Mouse (Mus musculus) activated CD4-positive, CD25-positive, alpha-beta regulatory T cell, adult 9 weeks (primary cell): ENCODE measurements around the gene Tmem130. TPM values are rescaled to one million over a fixed set of nuclear protein-coding genes. Genes with fewer than 3 reads are reported as not detected.

Source experiments
- polyA plus RNA-seq: library from polyadenylated mRNA; unstranded; fragments of 100-300 nt; shearing (Covaris generic); gene quantifications from one replicate; pipeline ENCODE4 v1.2.1, GENCODE M21; 2017

Gene Tmem130
- not detected for polyA plus RNA-seq

GRCm38 (mm10) chr5:144761161-144761868, at the start of gene Tmem130:
Gene Tmem130, minus strand, starts transcription at chr5:144761818.

GRCm38 (mm10) chr5:144767106-144767798, 5.6 kb upstream of the Tmem130 start, which contains the start of gene Trrap:
Gene Trrap, plus strand, starts transcription at chr5:144767732.

Other genes starting within 250 kb of the Tmem130 start
- gene Nptx2, start 215.9 kb downstream of the Tmem130 start, polyA plus RNA-seq, result not detected
- 44.7 TPM for gene Trrap, start 5.9 kb upstream of the Tmem130 start, polyA plus RNA-seq
- gene Smurf1, start 204.0 kb upstream of the Tmem130 start, polyA plus RNA-seq, result 3.2 TPM